Mouse (Mus musculus) embryonic facial prominence, embryonic 13.5 days (tissue): Measurements from ENCODE around the gene Fkbp5. TPM values are rescaled to one million over a fixed set of nuclear protein-coding genes. Genes with fewer than 3 reads are reported as not detected.

Source experiments
- ATAC-seq: fragments of 200-750 bp; cut with Nextera tagmentation; 2 replicates; pipeline ENCODE4 v1.8.0; 2017; ENCODE audit warnings: low read depth; ENCODE audit not compliant: insufficient number of reproducible peaks, insufficient read depth, low FRiP score, low TSS enrichment
- H3K27ac ChIP-seq: fragments of 300-500 bp; sonication (generic); 2 replicates; pipeline ENCODE4 v1.5.1; 2015; ENCODE audit warnings: moderate library complexity, mild to moderate bottlenecking, inconsistent platforms
- H3K27me3 ChIP-seq: fragments of 300-500 bp; sonication (generic); 2 replicates; pipeline ENCODE4 v1.6.1; 2015; ENCODE audit warnings: mild to moderate bottlenecking, inconsistent platforms
- H3K36me3 ChIP-seq: fragments of 300-500 bp; sonication (generic); 2 replicates; pipeline ENCODE4 v1.6.1; 2015; ENCODE audit warnings: mild to moderate bottlenecking, inconsistent platforms
- H3K4me1 ChIP-seq: fragments of 300-500 bp; sonication (generic); 2 replicates; pipeline ENCODE4 v1.6.1; 2015; ENCODE audit warnings: inconsistent platforms
- H3K4me2 ChIP-seq: fragments of 300-500 bp; sonication (generic); 2 replicates; pipeline ENCODE4 v1.6.1; 2015; ENCODE audit warnings: moderate library complexity, mild to moderate bottlenecking, inconsistent platforms
- H3K4me3 ChIP-seq: fragments of 300-500 bp; sonication (generic); 2 replicates; pipeline ENCODE4 v1.5.1; 2015; ENCODE audit warnings: mild to moderate bottlenecking, inconsistent platforms
- H3K9ac ChIP-seq: fragments of 300-500 bp; sonication (generic); 2 replicates; pipeline ENCODE4 v1.6.1; 2015; ENCODE audit warnings: mild to moderate bottlenecking, inconsistent platforms
- H3K9me3 ChIP-seq: fragments of 300-500 bp; sonication (generic); 2 replicates; pipeline ENCODE4 v1.6.1; 2016; ENCODE audit warnings: inconsistent platforms
- WGBS: fragments of 180-500 bp; shearing (Covaris S2); methylation state at CpG from one replicate; pipeline ENCODE4 v1.1.7; 2015; ENCODE audit warnings: mixed read lengths; 5-methylcytosine and 5-hydroxymethylcytosine counted together
- polyA plus RNA-seq: library from polyadenylated mRNA; unstranded; fragments of >200 nt; fragmentation: Nextera tagmentation; extraction: Ambion mirVana; gene quantifications from 2 replicates; pipeline ENCODE4 v1.2.1, GENCODE M21; 2015

Fkbp5 gene
- polyA plus RNA-seq, 1 experiment from 2014 or later: 24.5 TPM

- Histone ChIP-seq H3K4me3 (peak overlapping the region; percentile 69), H3K27me3 (peaks cover 8% of the 10 kb centered on the region; the same call in 1 of the 2 replicates), H3K36me3 (no peaks in the 10 kb centered on the region), H3K9me3 (no peaks in the 10 kb centered on the region), H3K27ac (peak overlapping the region; percentile 91), H3K4me2 (peak overlapping the region; percentile 95), H3K4me1 (peaks cover 42% of the 10 kb centered on the region), H3K9ac (peak overlapping the region; percentile 79)
- peak; percentile 78 for ATAC-seq
- WGBS: under 1% methylated on average over 49 of the region's 66 CpGs
Observed at GRCm38 (mm10) chr17:28522623-28523354, 5.5 kb upstream of the Fkbp5 start.

GRCm38 (mm10) chr17:28521920-28522319 is 4.6 kb upstream of the Fkbp5 start:
- H3K9ac ChIP-seq: peak overlapping the region; percentile 22; the same call in 1 of the 2 replicates
- H3K27ac ChIP-seq: no peak overlapping the region
- H3K27me3 ChIP-seq: peaks cover 8% of the 10 kb centered on the region; the same call in 1 of the 2 replicates
- H3K4me1 ChIP-seq: peaks cover 44% of the 10 kb centered on the region
- H3K4me2 ChIP-seq: peak overlapping the region; percentile 95
- H3K4me3 ChIP-seq: peak overlapping the region; percentile 69
- 35% methylated on average over 6 of the region's 6 CpGs for WGBS
- no peaks in the 10 kb centered on the region for H3K9me3 ChIP-seq
- no peaks in the 10 kb centered on the region for H3K36me3 ChIP-seq
- ATAC-seq: no peak

- 68% methylated on average over 5 of the region's 5 CpGs for WGBS
- Histone ChIP-seq H3K27me3 (peaks cover 8% of the 10 kb centered on the region; the same call in 1 of the 2 replicates), H3K9me3 (no peaks in the 10 kb centered on the region), H3K27ac (no peak overlapping the region), H3K4me2 (no peak overlapping the region), H3K36me3 (no peaks in the 10 kb centered on the region), H3K4me1 (peaks cover 46% of the 10 kb centered on the region), H3K9ac (no peak overlapping the region), H3K4me3 (no peak overlapping the region)
- no peak for ATAC-seq
Observed at GRCm38 (mm10) chr17:28521071-28521726, 3.9 kb upstream of the Fkbp5 start.

GRCm38 (mm10) chr17:28520561-28520960 is 3.2 kb upstream of the Fkbp5 start:
- H3K4me2 ChIP-seq: no peak overlapping the region
- no peak for ATAC-seq
- WGBS: 81% methylated on average over 4 of the region's 4 CpGs
- no peak overlapping the region for H3K4me3 ChIP-seq
- H3K36me3 ChIP-seq: no peaks in the 10 kb centered on the region
- H3K27ac ChIP-seq: no peak overlapping the region
- H3K27me3 ChIP-seq: peaks cover 12% of the 10 kb centered on the region; the same call in 1 of the 2 replicates
- peaks cover 46% of the 10 kb centered on the region for H3K4me1 ChIP-seq
- no peaks in the 10 kb centered on the region for H3K9me3 ChIP-seq
- no peak overlapping the region for H3K9ac ChIP-seq

- WGBS: 89% methylated on average over 3 of the region's 3 CpGs
- no peak overlapping the region for H3K9ac ChIP-seq
- H3K9me3 ChIP-seq: no peaks in the 10 kb centered on the region
- no peak overlapping the region for H3K27ac ChIP-seq
- H3K36me3 ChIP-seq: no peaks in the 10 kb centered on the region
- ATAC-seq: no peak
- H3K27me3 ChIP-seq: peaks cover 12% of the 10 kb centered on the region; the same call in 1 of the 2 replicates
- H3K4me1 ChIP-seq: peaks cover 46% of the 10 kb centered on the region
- H3K4me2 ChIP-seq: no peak overlapping the region
- H3K4me3 ChIP-seq: no peak overlapping the region
Observed at GRCm38 (mm10) chr17:28519827-28520226, 2.5 kb upstream of the Fkbp5 start.

GRCm38 (mm10) chr17:28518615-28519071 is 1.3 kb upstream of the Fkbp5 start:
- peak overlapping the region; percentile 62 for H3K9ac ChIP-seq

GRCm38 (mm10) chr17:28517956-28518614 is 758 bp upstream of the Fkbp5 start:
- Histone ChIP-seq H3K36me3 (no peaks in the 10 kb centered on the region), H3K27ac (peak overlapping the region; percentile 86), H3K9me3 (no peaks in the 10 kb centered on the region), H3K27me3 (peaks cover 12% of the 10 kb centered on the region; the same call in 1 of the 2 replicates), H3K4me3 (peak overlapping the region; percentile 50), H3K9ac (peak overlapping the region; percentile 62), H3K4me2 (peak overlapping the region; percentile 91), H3K4me1 (peaks cover 33% of the 10 kb centered on the region)
- WGBS: 0% methylated on average over 41 of the region's 46 CpGs
- ATAC-seq: peak; percentile 78

More at GRCm38 (mm10) chr17:28518615-28519071, 1.3 kb upstream of the Fkbp5 start:
- Histone ChIP-seq H3K4me3 (peak overlapping the region; percentile 50), H3K27ac (peak overlapping the region; percentile 86), H3K4me2 (peak overlapping the region; percentile 91), H3K27me3 (peaks cover 12% of the 10 kb centered on the region; the same call in 1 of the 2 replicates), H3K36me3 (no peaks in the 10 kb centered on the region), H3K9me3 (no peaks in the 10 kb centered on the region), H3K4me1 (peaks cover 38% of the 10 kb centered on the region)
- WGBS: 20% methylated on average over 8 of the region's 8 CpGs
- no peak for ATAC-seq

GRCm38 (mm10) chr17:28516881-28517280 is 446 bp downstream of the Fkbp5 start:
- H3K9ac ChIP-seq: peak overlapping the region; percentile 62; the same call in 1 of the 2 replicates
- H3K36me3 ChIP-seq: no peaks in the 10 kb centered on the region
- H3K9me3 ChIP-seq: no peaks in the 10 kb centered on the region
- peaks cover 33% of the 10 kb centered on the region for H3K4me1 ChIP-seq
- ATAC-seq: no peak
- peaks cover 12% of the 10 kb centered on the region; the same call in 1 of the 2 replicates for H3K27me3 ChIP-seq
- peak overlapping the region; percentile 91 for H3K4me2 ChIP-seq
- H3K4me3 ChIP-seq: no peak overlapping the region; the same call in 1 of the 2 replicates
- no peak overlapping the region for H3K27ac ChIP-seq
- 67% methylated on average over 4 of the region's 4 CpGs for WGBS

GRCm38 (mm10) chr17:28515431-28516341 is 1.6 kb downstream of the Fkbp5 start:
- H3K27ac ChIP-seq: no peak overlapping the region
- H3K9me3 ChIP-seq: no peaks in the 10 kb centered on the region
- no peak overlapping the region for H3K9ac ChIP-seq
- peaks cover 6% of the 10 kb centered on the region; the same call in 1 of the 2 replicates for H3K27me3 ChIP-seq
- no peaks in the 10 kb centered on the region for H3K36me3 ChIP-seq
- H3K4me2 ChIP-seq: no peak overlapping the region
- no peak overlapping the region for H3K4me3 ChIP-seq
- WGBS: 58% methylated on average over 10 of the region's 10 CpGs
- ATAC-seq: no peak
- H3K4me1 ChIP-seq: peaks cover 37% of the 10 kb centered on the region

GRCm38 (mm10) chr17:28514555-28514954 is 2.8 kb downstream of the Fkbp5 start:
- H3K27ac ChIP-seq: no peak overlapping the region
- no peak for ATAC-seq
- H3K4me2 ChIP-seq: no peak overlapping the region
- peaks cover 4% of the 10 kb centered on the region; the same call in 1 of the 2 replicates for H3K27me3 ChIP-seq
- no peaks in the 10 kb centered on the region for H3K36me3 ChIP-seq
- H3K9me3 ChIP-seq: no peaks in the 10 kb centered on the region
- 82% methylated on average over 5 of the region's 5 CpGs for WGBS
- no peak overlapping the region for H3K4me3 ChIP-seq
- H3K9ac ChIP-seq: no peak overlapping the region
- H3K4me1 ChIP-seq: peaks cover 44% of the 10 kb centered on the region
